Mouse (Mus musculus): Measurements from ENCODE around the gene Syndig1. TPM values are rescaled to one million over a fixed set of nuclear protein-coding genes. Genes with fewer than 3 reads are reported as not detected.
A peak's percentile ranks its signal among the peaks of the same experiment; 100 is the strongest.

Gene Syndig1
- polyA plus RNA-seq (2015; fragmentation: Nextera tagmentation; extraction: Ambion mirVana): 3.7 and 4.7 TPM in 2 replicates

DNA sequence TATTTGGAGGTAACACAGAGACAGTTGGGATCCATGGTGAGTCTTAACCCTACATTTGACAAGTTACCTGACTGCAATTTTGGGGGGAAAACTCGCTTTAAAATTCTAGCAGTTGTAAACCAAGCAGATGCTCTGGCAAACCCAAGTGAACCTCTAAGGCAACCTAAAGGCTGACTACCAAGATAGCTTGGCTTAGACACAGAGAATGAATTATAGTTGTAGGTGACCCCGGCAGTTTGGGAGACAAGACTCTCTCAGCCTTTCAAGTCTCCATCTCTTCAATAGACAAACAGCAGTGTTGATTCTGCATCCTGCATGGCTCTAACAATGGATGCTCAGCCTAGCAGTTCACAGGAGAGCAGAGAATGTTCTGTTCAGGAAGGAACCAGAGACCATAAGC, at the start of gene Syndig1:
TSS of gene Syndig1 (plus strand) at position 301 of the 400 bp plus-strand sequence.
- Histone ChIP-seq H3K4me2 (ENCODE audit: low read depth, low read length) (peak within 1 kb of the TSS; percentile 93), H3K27ac (ENCODE audit: low read length) (no peak within 1 kb of the TSS), H3K9ac (ENCODE audit: low read length) (peak within 1 kb of the TSS; percentile 67; the same call in 1 of the 2 replicates), H3K9me3 (ENCODE audit: control insufficient read depth, low read length) (no peaks in the 10 kb centered on the region), H3K27me3 (ENCODE audit: control insufficient read depth, insufficient read depth, low read depth, low read length) (peaks cover 34% of the 10 kb centered on the region), H3K4me3 (ENCODE audit: low read length) (peak within 1 kb of the TSS; percentile 59), H3K36me3 (ENCODE audit: control insufficient read depth, insufficient read depth, low read length) (no peaks in the 10 kb centered on the region), H3K4me1 (replicated peaks; ENCODE audit: control insufficient read depth, insufficient read depth, low read length) (peaks cover 7% of the 10 kb centered on the region; the same call in 1 of the 2 replicates)
- no peak for ATAC-seq (ENCODE audit: low read depth)
- WGBS: 66% methylated on average over 2 of the region's 2 CpGs

DNA sequence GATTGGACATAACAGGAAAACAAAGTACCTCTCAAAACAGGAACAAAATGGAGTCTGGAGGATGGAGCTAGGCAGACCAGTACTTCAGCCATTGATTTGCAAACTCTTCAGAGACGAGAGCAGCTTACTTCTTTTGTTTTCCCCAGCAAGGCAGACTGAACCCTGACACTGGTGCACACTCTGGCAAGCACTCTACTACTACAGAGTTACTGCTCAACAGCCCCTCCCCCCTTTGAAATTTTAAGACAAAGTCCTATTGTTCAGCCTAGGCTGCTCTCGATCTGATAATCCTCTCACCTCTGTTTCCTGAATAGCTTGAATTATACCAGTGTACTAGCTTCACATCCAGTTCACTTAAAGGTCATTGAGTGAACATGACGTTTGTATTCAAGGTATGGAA, 30.4 kb upstream of the Syndig1 start:
- H3K27me3 ChIP-seq (ENCODE audit: control insufficient read depth, insufficient read depth, low read depth, low read length): no peaks in the 10 kb centered on the region
- WGBS: 8% methylated on average over 3 of the region's 3 CpGs
- no peaks in the 10 kb centered on the region for H3K9me3 ChIP-seq (ENCODE audit: control insufficient read depth, low read length)
- peak; percentile 72 for ATAC-seq (ENCODE audit: low read depth)
- no peak overlapping the region for H3K4me3 ChIP-seq (ENCODE audit: low read length)
- no peak overlapping the region for H3K4me2 ChIP-seq (ENCODE audit: low read depth, low read length)
- no peaks in the 10 kb centered on the region for H3K36me3 ChIP-seq (ENCODE audit: control insufficient read depth, insufficient read depth, low read length)
- H3K9ac ChIP-seq (ENCODE audit: low read length): no peak overlapping the region
- no peaks in the 10 kb centered on the region for H3K4me1 ChIP-seq (replicated peaks; ENCODE audit: control insufficient read depth, insufficient read depth, low read length)
- H3K27ac ChIP-seq (ENCODE audit: low read length): no peak overlapping the region

DNA sequence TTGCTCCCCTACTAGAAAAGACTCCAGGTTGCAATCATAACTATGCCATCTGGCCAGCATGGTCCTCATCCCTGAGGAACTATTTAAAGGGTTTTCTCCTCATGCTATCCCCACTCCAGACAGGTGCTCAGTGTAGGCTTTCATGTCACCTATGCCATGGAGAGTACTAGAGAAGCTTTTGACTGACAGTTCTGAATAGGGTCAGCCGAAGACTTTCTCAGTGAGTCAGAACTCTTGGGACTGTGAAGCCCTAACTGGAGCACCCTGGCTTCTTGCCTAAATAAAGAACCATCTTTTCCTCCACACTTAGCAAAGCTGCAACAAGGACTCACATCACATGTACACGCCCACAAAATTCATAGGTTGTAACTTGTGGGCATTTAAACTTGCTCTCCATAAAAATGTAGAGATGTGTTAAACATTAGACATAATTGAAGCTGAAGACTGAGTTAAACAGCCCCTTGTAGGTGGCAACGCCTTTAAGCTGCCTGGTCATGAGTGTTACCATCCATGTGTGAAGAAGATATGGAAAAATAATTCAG, 24.3 kb upstream of the Syndig1 start:
- no peaks in the 10 kb centered on the region for H3K36me3 ChIP-seq (ENCODE audit: control insufficient read depth, insufficient read depth, low read length)
- H3K4me3 ChIP-seq (ENCODE audit: low read length): no peak overlapping the region
- 52% methylated on average over 3 of the region's 3 CpGs for WGBS
- no peaks in the 10 kb centered on the region for H3K27me3 ChIP-seq (ENCODE audit: control insufficient read depth, insufficient read depth, low read depth, low read length)
- no peaks in the 10 kb centered on the region for H3K4me1 ChIP-seq (replicated peaks; ENCODE audit: control insufficient read depth, insufficient read depth, low read length)
- peak; percentile 81 for ATAC-seq (ENCODE audit: low read depth)
- no peak overlapping the region for H3K27ac ChIP-seq (ENCODE audit: low read length)
- no peak overlapping the region for H3K4me2 ChIP-seq (ENCODE audit: low read depth, low read length)
- no peaks in the 10 kb centered on the region for H3K9me3 ChIP-seq (ENCODE audit: control insufficient read depth, low read length)
- no peak overlapping the region for H3K9ac ChIP-seq (ENCODE audit: low read length)

DNA sequence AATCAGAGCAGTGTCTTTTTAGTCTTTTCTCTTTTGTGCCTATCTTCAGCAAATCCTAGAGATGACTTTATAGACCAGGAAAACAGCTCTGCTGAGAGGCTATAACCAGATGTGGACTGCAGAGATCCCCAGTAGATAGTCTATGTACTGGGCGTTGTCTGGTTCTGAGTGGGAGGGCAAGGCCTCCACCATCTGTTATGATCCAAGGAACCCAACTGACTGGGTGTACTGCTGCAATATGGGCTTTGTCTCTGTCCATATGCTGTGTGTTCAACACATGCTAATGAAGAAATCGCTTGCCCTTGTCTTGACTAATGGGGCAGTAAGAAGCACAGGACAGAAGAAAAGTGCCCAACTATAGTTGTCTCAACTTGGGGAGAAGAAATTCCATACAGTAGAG, 23.8 kb upstream of the Syndig1 start:
- H3K36me3 ChIP-seq (ENCODE audit: control insufficient read depth, insufficient read depth, low read length): no peaks in the 10 kb centered on the region
- no peak overlapping the region for H3K4me2 ChIP-seq (ENCODE audit: low read depth, low read length)
- no peak overlapping the region for H3K4me3 ChIP-seq (ENCODE audit: low read length)
- H3K27me3 ChIP-seq (ENCODE audit: control insufficient read depth, insufficient read depth, low read depth, low read length): no peaks in the 10 kb centered on the region
- H3K4me1 ChIP-seq (replicated peaks; ENCODE audit: control insufficient read depth, insufficient read depth, low read length): no peaks in the 10 kb centered on the region
- WGBS: 88% methylated on average over 2 of the region's 2 CpGs
- no peak overlapping the region for H3K9ac ChIP-seq (ENCODE audit: low read length)
- no peak overlapping the region for H3K27ac ChIP-seq (ENCODE audit: low read length)
- no peaks in the 10 kb centered on the region for H3K9me3 ChIP-seq (ENCODE audit: control insufficient read depth, low read length)
- no peak for ATAC-seq (ENCODE audit: low read depth)

DNA sequence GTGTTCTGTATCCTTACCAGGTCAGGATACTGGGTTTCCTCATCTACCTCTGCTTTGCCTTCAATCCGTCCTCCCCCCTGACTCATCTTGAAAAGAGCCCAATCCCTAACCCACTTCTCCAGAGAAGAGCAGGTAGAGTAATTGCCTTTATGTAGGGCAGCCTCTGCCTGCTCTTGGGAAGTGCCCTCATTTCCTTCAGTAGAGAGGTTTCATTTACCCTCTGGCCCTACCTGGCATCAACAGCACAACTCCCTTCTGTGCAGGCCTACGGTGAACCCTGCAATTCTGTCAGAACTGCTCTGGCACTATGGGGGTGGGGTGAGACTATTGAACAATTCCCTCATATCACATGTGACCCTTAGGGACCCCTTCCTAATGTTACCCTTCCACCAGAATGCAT, 16.1 kb upstream of the Syndig1 start:
- WGBS: 73% methylated on average over 2 of the region's 2 CpGs
- no peak overlapping the region for H3K4me3 ChIP-seq (ENCODE audit: low read length)
- H3K4me1 ChIP-seq (replicated peaks; ENCODE audit: control insufficient read depth, insufficient read depth, low read length): no peaks in the 10 kb centered on the region
- H3K9me3 ChIP-seq (ENCODE audit: control insufficient read depth, low read length): no peaks in the 10 kb centered on the region
- no peaks in the 10 kb centered on the region for H3K27me3 ChIP-seq (ENCODE audit: control insufficient read depth, insufficient read depth, low read depth, low read length)
- no peak overlapping the region for H3K9ac ChIP-seq (ENCODE audit: low read length)
- H3K4me2 ChIP-seq (ENCODE audit: low read depth, low read length): no peak overlapping the region
- ATAC-seq (ENCODE audit: low read depth): no peak
- no peaks in the 10 kb centered on the region for H3K36me3 ChIP-seq (ENCODE audit: control insufficient read depth, insufficient read depth, low read length)
- H3K27ac ChIP-seq (ENCODE audit: low read length): no peak overlapping the region

DNA sequence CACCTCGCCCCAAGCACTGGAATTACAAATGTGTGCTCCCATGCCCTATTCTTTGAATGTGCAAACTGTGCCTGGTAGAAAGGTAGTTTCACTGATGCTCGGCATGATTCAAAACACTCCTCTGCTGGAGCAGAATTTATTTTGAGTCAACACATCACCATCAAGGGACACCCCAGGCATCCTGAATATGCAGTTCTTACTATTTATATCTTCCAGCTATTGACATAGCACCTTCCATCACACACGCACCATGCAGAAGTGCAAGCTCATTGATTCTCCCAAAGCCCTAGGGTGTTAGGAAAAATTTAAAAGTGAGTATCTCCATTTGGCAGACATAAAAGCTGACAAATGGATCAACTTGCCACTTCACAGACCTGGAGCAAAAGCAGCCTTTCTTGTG, 10.6 kb upstream of the Syndig1 start:
- Histone ChIP-seq H3K9ac (ENCODE audit: low read length) (no peak overlapping the region), H3K27ac (ENCODE audit: low read length) (no peak overlapping the region), H3K27me3 (ENCODE audit: control insufficient read depth, insufficient read depth, low read depth, low read length) (no peaks in the 10 kb centered on the region), H3K36me3 (ENCODE audit: control insufficient read depth, insufficient read depth, low read length) (no peaks in the 10 kb centered on the region), H3K9me3 (ENCODE audit: control insufficient read depth, low read length) (no peaks in the 10 kb centered on the region), H3K4me2 (ENCODE audit: low read depth, low read length) (no peak overlapping the region), H3K4me1 (replicated peaks; ENCODE audit: control insufficient read depth, insufficient read depth, low read length) (no peaks in the 10 kb centered on the region), H3K4me3 (ENCODE audit: low read length) (no peak overlapping the region)
- no peak for ATAC-seq (ENCODE audit: low read depth)
- WGBS: 60% methylated on average over 3 of the region's 3 CpGs

DNA sequence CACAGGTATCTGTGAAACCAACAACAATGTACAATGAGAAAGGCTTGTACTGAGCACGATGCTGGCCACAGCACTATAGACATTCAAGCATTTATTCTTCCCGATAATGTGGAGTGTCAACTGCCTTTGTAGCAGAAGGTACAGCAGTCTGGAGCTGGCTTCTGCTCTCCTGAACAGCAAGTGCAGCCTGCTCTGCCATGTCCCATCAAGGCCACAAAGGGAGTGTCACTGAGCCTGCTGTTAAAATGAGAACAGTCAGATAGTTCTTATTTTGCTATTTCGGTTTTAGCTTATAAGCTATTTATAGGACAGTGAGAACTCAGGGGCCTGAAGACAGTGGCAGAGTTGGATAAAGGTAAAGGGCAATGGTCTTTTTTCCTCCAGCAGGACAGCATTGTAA, 9.3 kb upstream of the Syndig1 start:
- no peaks in the 10 kb centered on the region for H3K36me3 ChIP-seq (ENCODE audit: control insufficient read depth, insufficient read depth, low read length)
- H3K9me3 ChIP-seq (ENCODE audit: control insufficient read depth, low read length): no peaks in the 10 kb centered on the region
- 77% methylated on average over 3 of the region's 3 CpGs for WGBS
- H3K4me2 ChIP-seq (ENCODE audit: low read depth, low read length): no peak overlapping the region
- H3K27me3 ChIP-seq (ENCODE audit: control insufficient read depth, insufficient read depth, low read depth, low read length): no peaks in the 10 kb centered on the region
- H3K9ac ChIP-seq (ENCODE audit: low read length): no peak overlapping the region
- no peak overlapping the region for H3K27ac ChIP-seq (ENCODE audit: low read length)
- no peaks in the 10 kb centered on the region for H3K4me1 ChIP-seq (replicated peaks; ENCODE audit: control insufficient read depth, insufficient read depth, low read length)
- ATAC-seq (ENCODE audit: low read depth): no peak
- H3K4me3 ChIP-seq (ENCODE audit: low read length): no peak overlapping the region

DNA sequence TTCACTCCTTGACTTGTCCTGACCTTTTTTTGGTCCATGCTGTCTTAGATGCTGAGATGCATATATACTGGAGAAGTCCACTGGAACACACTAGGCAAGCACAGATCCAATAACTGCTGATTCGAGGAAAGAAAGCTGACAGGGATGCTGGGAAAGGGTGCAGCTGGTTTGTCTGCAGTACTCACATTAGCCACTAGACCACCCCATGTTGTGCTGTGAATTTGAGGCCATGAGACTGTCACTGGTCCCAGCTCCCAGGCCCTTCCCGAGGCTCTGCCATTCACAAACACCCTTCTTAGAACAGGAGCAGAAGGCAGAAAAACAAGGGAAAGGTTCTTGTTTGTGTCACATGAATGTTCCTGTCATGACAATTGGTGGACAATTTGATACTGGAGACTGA, 8.8 kb upstream of the Syndig1 start:
- 33% methylated on average over 2 of the region's 2 CpGs for whole genome bisulfite sequencing
- no peak overlapping the region for H3K4me3 ChIP-seq (ENCODE audit: low read length)
- no peak overlapping the region for H3K9ac ChIP-seq (ENCODE audit: low read length)

GRCm38 (mm10) chr2:149829955-149830535, 1.0 kb downstream of the Syndig1 start:
- Histone ChIP-seq H3K27me3 (ENCODE audit: control insufficient read depth, insufficient read depth, low read depth, low read length) (peaks cover 34% of the 10 kb centered on the region), H3K36me3 (ENCODE audit: control insufficient read depth, insufficient read depth, low read length) (no peaks in the 10 kb centered on the region), H3K4me1 (replicated peaks; ENCODE audit: control insufficient read depth, insufficient read depth, low read length) (peaks cover 7% of the 10 kb centered on the region; the same call in 1 of the 2 replicates), H3K4me2 (ENCODE audit: low read depth, low read length) (peak overlapping the region; percentile 93), H3K9ac (ENCODE audit: low read length) (peak overlapping the region; percentile 67), H3K27ac (ENCODE audit: low read length) (no peak overlapping the region), H3K4me3 (ENCODE audit: low read length) (peak overlapping the region; percentile 59), H3K9me3 (ENCODE audit: control insufficient read depth, low read length) (no peaks in the 10 kb centered on the region)
- ATAC-seq (ENCODE audit: low read depth): peak; percentile 82
- 2% methylated on average over 26 of the region's 26 CpGs for WGBS

More for the DNA sequence above, 8.8 kb upstream of the Syndig1 start:
- Histone ChIP-seq H3K27ac (ENCODE audit: low read length) (no peak overlapping the region), H3K4me2 (ENCODE audit: low read depth, low read length) (no peak overlapping the region), H3K36me3 (ENCODE audit: control insufficient read depth, insufficient read depth, low read length) (no peaks in the 10 kb centered on the region), H3K9me3 (ENCODE audit: control insufficient read depth, low read length) (no peaks in the 10 kb centered on the region), H3K27me3 (ENCODE audit: control insufficient read depth, insufficient read depth, low read depth, low read length) (no peaks in the 10 kb centered on the region), H3K4me1 (replicated peaks; ENCODE audit: control insufficient read depth, insufficient read depth, low read length) (no peaks in the 10 kb centered on the region)
- no peak for ATAC-seq (ENCODE audit: low read depth)
